Mouse (Mus musculus) small intestine, adult 10 weeks (tissue): Measurements from ENCODE around the gene Pten. TPM values are rescaled to one million over a fixed set of nuclear protein-coding genes. Genes with fewer than 3 reads are reported as not detected.

Experiments used
- polyA plus RNA-seq: library from polyadenylated mRNA; stranded (reverse); fragments of 350-450 nt; fragmentation: Illumina TruSeq; extraction: RNeasy Lipid Tissue Mini Kit (QIAGEN cat#74804); gene quantifications from one replicate; pipeline ENCODE4 v1.2.3, GENCODE M21; 2014; ENCODE audit warnings: low replicate concordance

Pten gene
- 123 TPM for polyA plus RNA-seq

DNA sequence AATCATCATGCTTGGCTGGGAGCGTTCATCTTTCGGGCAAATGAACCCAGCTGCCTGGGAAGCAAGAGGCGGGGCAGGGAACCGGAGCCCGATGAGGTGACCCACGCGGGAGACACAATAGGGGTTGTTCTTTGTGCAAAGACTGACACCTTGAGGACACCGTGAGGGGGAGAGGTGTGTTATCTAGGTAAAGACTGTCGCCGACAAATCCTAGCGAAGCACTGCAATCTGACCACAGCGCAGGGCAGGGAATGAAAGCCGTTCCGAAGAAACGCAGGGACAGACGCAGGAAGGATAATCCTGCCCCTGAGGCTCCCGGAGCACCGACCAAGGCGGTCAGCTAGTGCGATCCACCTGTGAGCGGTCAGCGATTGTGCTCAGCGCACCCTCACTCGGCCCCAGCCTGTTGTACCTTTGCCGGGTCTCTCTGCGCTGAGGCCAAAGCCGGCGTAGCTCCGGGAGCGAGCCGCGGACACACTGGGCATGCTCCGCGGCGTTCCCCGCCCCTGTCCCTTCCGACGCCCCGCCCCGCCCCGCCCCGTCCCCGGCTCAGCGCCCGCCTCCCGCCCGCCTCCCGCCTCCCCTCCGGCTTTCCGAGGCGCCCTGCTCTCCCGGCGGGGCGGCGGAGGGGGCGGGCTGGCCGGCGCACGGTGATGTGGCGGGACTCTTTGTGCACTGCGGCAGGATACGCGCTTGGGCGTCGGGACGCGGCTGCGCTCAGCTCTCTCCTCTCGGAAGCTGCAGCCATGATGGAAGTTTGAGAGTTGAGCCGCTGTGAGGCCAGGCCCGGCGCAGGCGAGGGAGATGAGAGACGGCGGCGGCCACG is at the start of gene Pten:
Gene Pten, plus strand, starts transcription at position 598 of the 826 bp plus-strand sequence.

DNA sequence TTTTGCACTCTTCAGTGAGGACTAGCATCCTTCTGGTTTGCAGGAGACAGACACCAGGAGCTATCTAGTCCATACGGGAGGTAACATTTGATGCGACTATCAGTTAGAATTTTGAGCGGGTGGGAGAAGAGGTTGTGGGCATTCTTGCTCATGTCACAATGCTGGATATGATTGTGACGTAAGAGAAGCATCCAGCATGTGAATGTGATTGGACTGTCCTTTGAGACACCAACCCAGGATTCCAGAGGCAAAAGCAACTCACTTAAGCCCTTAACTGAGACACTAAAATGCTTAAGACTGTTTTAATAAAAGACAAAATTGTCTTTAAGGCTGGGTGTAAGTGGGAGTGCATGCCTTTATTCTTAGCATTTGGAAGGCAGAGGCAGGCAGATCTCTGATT is 17.6 kb upstream of the Pten start, which contains the start of gene Atad1:
Gene Atad1, minus strand, starts transcription at position 101 of the 400 bp plus-strand sequence.

Other genes starting within 250 kb of the Pten start
- gene Papss2, start 161.7 kb upstream of the Pten start, polyA plus RNA-seq = 1,557 TPM
- 260 TPM for gene Atad1, start 17.7 kb upstream of the Pten start, polyA plus RNA-seq